Mouse (Mus musculus) hindbrain, postnatal 0 days (tissue): ENCODE data around the gene Manea. TPM values are rescaled to one million over a fixed set of nuclear protein-coding genes. Genes with fewer than 3 reads are reported as not detected.
"Not testable (repeated sequence)": the region's sequence is repeated elsewhere in the genome, so short reads cannot be mapped to it uniquely, and the experiment has no call there.

Source experiments
- ATAC-seq: fragments of 200-750 bp; cut with Nextera tagmentation; 2 replicates; pipeline ENCODE4 v1.8.0; 2017; ENCODE audit warnings: mild to moderate bottlenecking, moderate TSS enrichment, moderate library complexity
- DNase-seq: peaks from one replicate; pipeline ENCODE4 v3.0.0-alpha.2; 2015; ENCODE audit warnings: low spot score
- H3K27ac ChIP-seq: fragments of 300-500 bp; sonication (generic); 2 replicates; pipeline ENCODE4 v1.5.1; 2014; ENCODE audit warnings: mild to moderate bottlenecking
- H3K27me3 ChIP-seq: fragments of 300-500 bp; sonication (generic); 2 replicates; pipeline ENCODE4 v1.6.1; 2014; ENCODE audit warnings: low read length, mixed read lengths; ENCODE audit not compliant: insufficient read depth
- H3K36me3 ChIP-seq: fragments of 300-500 bp; sonication (generic); 2 replicates; pipeline ENCODE4 v1.6.1; 2014; ENCODE audit warnings: low read length, mixed read lengths; ENCODE audit not compliant: insufficient read depth
- H3K4me1 ChIP-seq: fragments of 300-500 bp; sonication (generic); 2 replicates; pipeline ENCODE4 v1.6.1; 2014; ENCODE audit warnings: antibody characterized with exemption, low read length, mixed read lengths; ENCODE audit not compliant: insufficient read depth
- H3K4me2 ChIP-seq: fragments of 300-500 bp; sonication (generic); 2 replicates; pipeline ENCODE4 v1.6.1; 2014; ENCODE audit warnings: low read depth, mild to moderate bottlenecking, low read length, moderate library complexity, mixed read lengths
- H3K4me3 ChIP-seq: fragments of 300-500 bp; sonication (generic); 2 replicates; pipeline ENCODE4 v1.5.1; 2014; ENCODE audit warnings: low read length
- H3K9ac ChIP-seq: fragments of 300-500 bp; sonication (generic); replicated peaks from 2 replicates; pipeline ENCODE4 v1.6.1; 2014; ENCODE audit warnings: mild to moderate bottlenecking, low read length, moderate library complexity, mixed read lengths
- H3K9me3 ChIP-seq: fragments of 300-500 bp; sonication (generic); 2 replicates; pipeline ENCODE4 v1.6.1; 2016; ENCODE audit warnings: low read length, mixed read lengths
- CTCF ChIP-seq: IDR thresholded peaks from 2 replicates; pipeline ENCODE4 v1.5.1; 2016; ENCODE audit warnings: antibody characterized with exemption, control low read depth, low read depth
- WGBS: fragments of 180-500 bp; shearing (Covaris S2); extraction: QIAGEN DNeasy Blood & Tissue Kit; methylation state at CpG from one replicate; pipeline ENCODE4 v1.1.7; 2014; 5-methylcytosine and 5-hydroxymethylcytosine counted together
- polyA plus RNA-seq: library from polyadenylated mRNA; unstranded; fragments of >200 nt; fragmentation: Nextera tagmentation; extraction: Ambion mirVana; gene quantifications from 2 replicates; pipeline ENCODE4 v1.2.1, GENCODE M21; 2015
- total RNA-seq: library from RNA; depleted of rRNA; stranded (reverse); fragments of >200 nt; gene quantifications from 2 replicates; pipeline ENCODE4 v1.2.3, GENCODE M21; 2014

Manea gene
- total and polyA plus RNA-seq, 2 experiments from 2014 or later: 14.3 to 31.5 TPM

DNA sequence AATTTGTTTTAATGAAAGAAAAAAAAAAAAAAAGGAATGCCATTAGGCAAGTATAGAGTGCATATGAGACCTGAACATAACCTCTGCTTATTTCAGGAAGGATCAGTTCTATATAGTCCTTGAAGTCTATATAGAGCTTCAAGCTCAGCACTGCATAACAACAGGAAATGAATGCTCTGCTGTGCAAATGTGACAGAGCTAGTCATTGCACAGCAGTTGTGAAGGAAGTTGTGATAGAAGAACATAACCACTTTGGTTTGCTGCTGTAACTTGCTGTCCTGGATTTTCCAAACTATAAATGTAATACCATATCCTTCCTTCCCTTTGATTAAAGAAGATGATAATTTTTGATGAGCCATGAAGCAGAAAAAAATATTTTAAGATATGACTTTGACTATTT lies 4.3 kb downstream of the Manea start:
- Histone ChIP-seq H3K9ac (no peak overlapping the region), H3K36me3 (no peaks in the 10 kb centered on the region), H3K9me3 (no peaks in the 10 kb centered on the region), H3K4me1 (no peaks in the 10 kb centered on the region), H3K4me3 (no peak overlapping the region), H3K27me3 (no peaks in the 10 kb centered on the region), H3K4me2 (no peak overlapping the region), H3K27ac (no peak overlapping the region)
- no peak for ATAC-seq
- no peak for DNase-seq
- no peak for TF ChIP-seq CTCF

DNA sequence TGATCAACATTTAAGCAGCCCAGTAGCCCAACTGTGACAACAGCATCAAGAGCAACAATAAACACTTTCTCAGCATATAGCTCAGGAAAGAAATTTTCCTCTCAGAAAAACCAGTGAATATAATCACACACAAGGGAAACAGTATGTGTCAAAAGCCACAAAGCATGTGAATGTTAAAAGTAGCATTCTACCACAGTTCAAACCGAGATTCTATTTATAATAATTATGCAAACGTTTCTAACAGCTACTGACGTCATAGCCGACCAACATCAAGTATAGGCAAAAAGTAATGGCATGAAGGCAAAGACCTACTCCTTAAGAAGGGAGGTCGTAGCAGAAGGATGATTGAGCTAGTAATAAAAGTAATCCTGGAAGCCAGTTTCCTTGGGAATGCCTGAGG lies 8.1 kb downstream of the Manea start:
- no peak overlapping the region for H3K9ac ChIP-seq
- no peak overlapping the region for H3K27ac ChIP-seq
- ATAC-seq: no peak
- H3K9me3 ChIP-seq: no peaks in the 10 kb centered on the region
- H3K36me3 ChIP-seq: no peaks in the 10 kb centered on the region
- H3K4me2 ChIP-seq: no peak overlapping the region
- H3K27me3 ChIP-seq: no peaks in the 10 kb centered on the region
- TF ChIP-seq CTCF: no peak
- WGBS: 80% methylated on average over 5 of the region's 5 CpGs
- H3K4me1 ChIP-seq: no peaks in the 10 kb centered on the region
- no peak for DNase-seq
- no peak overlapping the region for H3K4me3 ChIP-seq

DNA sequence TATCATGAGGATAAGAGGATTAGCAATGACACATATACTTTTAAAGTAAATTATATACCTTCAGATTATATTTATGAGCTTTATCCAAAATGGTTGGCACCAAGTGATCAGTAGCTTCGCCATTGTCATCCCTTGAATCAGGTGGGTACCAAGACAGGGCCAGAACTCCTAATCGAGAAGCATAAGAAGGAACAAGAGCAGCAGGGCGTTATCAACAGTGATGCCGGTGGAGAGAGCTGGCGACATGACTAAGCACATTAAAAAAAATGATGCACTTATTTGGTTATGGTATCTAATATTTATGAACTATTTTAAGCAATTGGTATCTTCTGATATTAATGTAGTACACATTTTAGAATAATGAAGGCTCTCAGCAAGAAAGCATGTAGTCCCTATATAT lies 10.1 kb downstream of the Manea start:
- H3K36me3 ChIP-seq: no peaks in the 10 kb centered on the region
- no peak overlapping the region for H3K4me3 ChIP-seq
- H3K27me3 ChIP-seq: no peaks in the 10 kb centered on the region
- no peaks in the 10 kb centered on the region for H3K9me3 ChIP-seq
- TF ChIP-seq CTCF: no peak
- H3K4me1 ChIP-seq: no peaks in the 10 kb centered on the region
- H3K9ac ChIP-seq: no peak overlapping the region
- DNase-seq: no peak
- H3K27ac ChIP-seq: no peak overlapping the region
- WGBS: 96% methylated on average over 5 of the region's 5 CpGs
- no peak for ATAC-seq
- H3K4me2 ChIP-seq: no peak overlapping the region

DNA sequence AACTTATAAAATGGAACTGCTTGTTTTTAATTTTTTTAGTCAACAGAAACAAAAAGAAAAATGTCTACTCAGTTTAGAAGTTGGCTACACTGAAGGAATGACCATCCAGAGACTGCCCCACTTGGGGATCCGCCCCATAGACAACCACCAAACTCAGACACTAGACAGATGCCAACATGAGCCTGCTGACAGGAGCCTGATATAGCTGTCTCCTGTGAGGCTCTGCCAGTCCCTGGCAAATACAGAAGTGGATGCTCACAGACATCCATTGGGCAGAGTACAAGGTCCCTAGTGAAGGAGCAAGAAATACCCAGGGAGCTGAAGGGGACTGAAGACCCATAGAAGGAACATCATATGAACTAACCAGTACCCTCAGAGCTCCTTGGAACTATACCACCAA lies 42.0 kb downstream of the Manea start:
- H3K4me2 ChIP-seq, H3K9ac ChIP-seq, H3K27ac ChIP-seq, H3K9me3 ChIP-seq, H3K36me3 ChIP-seq, H3K4me3 ChIP-seq, H3K27me3 ChIP-seq, ATAC-seq, DNase-seq, H3K4me1 ChIP-seq: not testable (repeated sequence)
- 96% methylated on average over 1 of the region's 1 CpGs for WGBS

DNA sequence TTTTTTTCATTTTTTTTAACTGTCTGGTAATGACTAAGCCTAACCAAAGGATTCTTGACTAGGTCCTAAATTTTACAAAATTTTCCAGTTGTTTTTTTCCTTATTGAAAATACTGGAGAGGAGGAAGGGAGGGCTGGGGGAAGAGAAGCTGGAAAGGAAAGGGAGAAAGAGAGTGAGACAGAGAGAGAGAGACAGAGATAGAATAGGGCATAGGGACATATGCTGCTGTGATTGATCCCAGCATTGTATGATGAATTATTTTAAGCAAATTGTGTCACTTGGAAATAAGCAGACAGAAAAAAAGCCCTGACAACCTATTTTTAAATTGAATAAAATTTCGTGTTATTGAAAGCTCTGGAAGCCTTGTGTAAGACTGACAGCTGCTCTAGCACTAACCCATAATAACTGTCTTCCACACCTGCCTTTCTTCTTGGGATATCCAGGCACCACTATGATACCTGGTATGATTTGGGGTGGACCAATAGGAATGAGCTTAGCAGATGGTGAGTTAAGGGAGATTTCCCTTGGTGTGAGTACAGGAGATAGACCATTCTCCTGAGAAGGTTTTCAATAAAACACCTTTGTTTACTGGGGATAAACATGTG lies 69.5 kb downstream of the Manea start:
- no peaks in the 10 kb centered on the region for H3K4me1 ChIP-seq
- H3K4me3 ChIP-seq: no peak overlapping the region
- DNase-seq (no peak), ATAC-seq (no peak)
- H3K36me3 ChIP-seq: no peaks in the 10 kb centered on the region
- no peaks in the 10 kb centered on the region for H3K27me3 ChIP-seq
- H3K9me3 ChIP-seq: no peaks in the 10 kb centered on the region
- H3K27ac ChIP-seq: no peak overlapping the region
- 61% methylated on average over 1 of the region's 1 CpGs for WGBS
- no peak overlapping the region for H3K4me2 ChIP-seq
- no peak for TF ChIP-seq CTCF
- H3K9ac ChIP-seq: no peak overlapping the region

DNA sequence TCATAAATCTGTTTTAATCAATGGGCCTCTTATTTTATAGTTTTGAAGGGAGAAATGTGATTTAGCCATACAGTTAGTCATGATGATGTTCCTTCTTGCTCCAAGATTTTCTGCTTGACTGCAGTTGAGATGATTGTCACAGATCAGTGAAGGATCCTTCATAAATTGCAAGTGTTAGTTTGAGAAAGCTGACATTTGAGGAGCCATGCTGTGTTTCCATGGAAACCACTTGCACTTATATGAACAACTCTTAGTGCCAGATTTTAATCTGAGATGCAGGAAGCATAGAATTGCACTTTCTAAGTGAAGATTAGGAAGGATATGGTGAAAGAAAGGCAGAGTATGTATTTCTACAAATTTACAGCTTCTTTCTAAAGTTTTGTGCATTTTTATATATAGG lies 70.4 kb downstream of the Manea start:
- no peak overlapping the region for H3K27ac ChIP-seq
- DNase-seq (peak; percentile 71), ATAC-seq (no peak)
- no peaks in the 10 kb centered on the region for H3K9me3 ChIP-seq
- no peak overlapping the region for H3K9ac ChIP-seq
- H3K4me2 ChIP-seq: no peak overlapping the region
- H3K4me3 ChIP-seq: no peak overlapping the region
- H3K36me3 ChIP-seq: no peaks in the 10 kb centered on the region
- H3K27me3 ChIP-seq: no peaks in the 10 kb centered on the region
- no peaks in the 10 kb centered on the region for H3K4me1 ChIP-seq
- no peak for TF ChIP-seq CTCF

DNA sequence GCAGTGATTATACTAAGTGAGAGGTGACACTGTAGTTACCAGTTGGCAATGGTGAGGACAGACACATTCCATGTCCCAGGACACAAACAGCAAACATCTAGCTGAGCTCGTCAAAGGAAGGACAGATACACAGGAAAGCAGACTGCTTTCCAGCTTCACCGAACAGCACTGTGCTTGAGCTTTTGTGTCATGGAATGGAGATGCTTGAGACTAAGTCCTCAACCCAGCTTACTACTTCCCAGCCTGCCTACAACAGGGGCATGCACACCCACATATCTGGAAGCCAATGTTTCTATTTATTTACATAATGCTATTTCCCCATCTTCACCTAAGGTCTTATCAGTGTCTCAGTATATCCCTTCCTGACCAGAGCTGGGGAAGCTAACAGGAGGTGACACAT lies 70.9 kb downstream of the Manea start:
- no peak for ATAC-seq
- H3K4me3 ChIP-seq: no peak overlapping the region
- H3K9ac ChIP-seq: no peak overlapping the region
- no peaks in the 10 kb centered on the region for H3K9me3 ChIP-seq
- H3K4me2 ChIP-seq: no peak overlapping the region
- TF ChIP-seq CTCF: no peak
- H3K27me3 ChIP-seq: no peaks in the 10 kb centered on the region
- no peak overlapping the region for H3K27ac ChIP-seq
- no peaks in the 10 kb centered on the region for H3K36me3 ChIP-seq
- no peak for DNase-seq
- no peaks in the 10 kb centered on the region for H3K4me1 ChIP-seq
- 52% methylated on average over 2 of the region's 2 CpGs for WGBS
